Mouse (Mus musculus) urinary bladder, adult 2 months (tissue): ENCODE results near the gene Hacl1. TPM values are rescaled to one million over a fixed set of nuclear protein-coding genes. Genes with fewer than 3 reads are reported as not detected.
A peak's percentile ranks its signal among the peaks of the same experiment; 100 is the strongest.

Source experiments
- DNase-seq: peaks from one replicate; pipeline ENCODE4 v3.0.0; 2022; ENCODE audit warnings: low spot score
- polyA plus RNA-seq: library from polyadenylated mRNA; depleted of rRNA; stranded (reverse); fragments of >200 nt; gene quantifications from 2 replicates; pipeline ENCODE4 v1.2.3, GENCODE M21; 2012

Gene Hacl1
- polyA plus RNA-seq, 1 experiment = 19.3 TPM

DNA sequence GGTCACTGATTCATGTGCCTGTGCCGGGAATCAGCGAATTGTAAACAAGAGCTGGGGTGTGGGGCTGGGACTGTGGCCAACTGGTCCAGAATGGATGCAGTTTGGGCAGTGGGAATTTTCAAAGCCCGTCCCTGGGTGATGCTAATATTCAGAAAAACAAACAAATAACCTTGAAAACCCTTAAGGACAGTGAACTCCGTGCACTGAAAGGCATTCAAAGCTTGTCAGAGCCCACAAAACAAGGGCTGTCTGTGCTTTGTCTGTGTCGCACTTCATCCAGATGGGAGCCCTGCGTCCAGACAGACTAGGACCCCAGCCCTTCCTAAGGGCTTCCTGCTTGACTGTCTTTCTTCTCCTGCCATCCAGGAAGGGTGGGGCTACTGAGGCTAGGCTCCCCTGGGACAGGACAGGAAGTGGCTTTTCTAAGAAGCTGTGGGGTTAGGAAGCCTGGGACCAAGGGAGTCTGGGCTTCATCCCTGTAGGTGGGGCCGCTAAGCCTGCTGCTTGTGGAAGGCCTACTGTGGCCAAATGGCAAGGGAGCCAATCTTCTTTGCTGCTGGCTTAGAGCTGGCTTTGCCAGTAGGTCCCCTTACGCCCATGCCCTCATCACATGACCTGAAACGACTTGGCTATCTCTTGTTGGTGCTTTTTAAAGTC is 21.6 kb upstream of the Hacl1 start:
- no peak for DNase-seq

DNA sequence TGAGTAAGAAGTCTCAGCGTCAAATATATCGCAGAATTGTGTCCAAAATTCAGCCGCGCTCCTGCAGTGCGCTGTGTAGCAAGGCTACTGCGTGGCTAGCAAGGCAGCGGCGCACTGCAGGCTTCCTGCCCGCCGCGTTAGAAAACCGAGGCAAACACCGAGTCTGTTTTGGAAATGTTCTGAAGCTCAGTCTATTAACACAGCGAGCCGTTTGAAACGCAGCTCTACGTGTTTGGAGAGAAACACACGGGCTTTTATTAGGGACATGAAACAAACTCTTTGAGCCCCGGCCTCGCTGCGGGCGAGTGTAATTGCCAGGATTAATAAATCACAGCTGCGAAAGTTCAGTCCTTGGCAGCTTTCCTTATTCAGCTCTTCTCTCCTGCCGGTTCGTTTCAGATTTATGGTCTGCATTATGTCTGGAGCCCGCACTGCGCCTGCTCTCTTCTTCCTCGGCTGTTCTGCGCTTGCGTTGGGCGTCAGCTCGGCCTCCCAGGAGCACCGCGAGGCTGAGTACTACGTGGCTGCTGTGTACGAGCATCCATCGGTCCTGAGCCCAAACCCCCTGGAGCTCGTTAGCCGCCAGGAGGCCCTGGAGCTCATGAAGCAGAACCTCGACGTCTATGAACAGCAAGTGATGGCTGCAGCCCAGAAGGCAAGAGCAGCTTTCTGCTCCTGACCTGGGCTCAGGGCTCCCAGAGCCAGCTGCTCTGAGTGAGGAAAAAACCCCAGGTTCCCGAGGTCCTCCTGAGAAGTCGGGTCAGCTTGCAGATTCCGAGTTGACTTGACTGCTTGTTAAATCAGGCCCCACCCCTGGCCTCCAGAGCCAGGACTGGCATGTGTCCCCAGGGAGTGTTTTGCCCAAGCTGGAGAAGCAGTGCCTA is 20.8 kb upstream of the Hacl1 start:
- DNase-seq = peak; percentile 71

DNA sequence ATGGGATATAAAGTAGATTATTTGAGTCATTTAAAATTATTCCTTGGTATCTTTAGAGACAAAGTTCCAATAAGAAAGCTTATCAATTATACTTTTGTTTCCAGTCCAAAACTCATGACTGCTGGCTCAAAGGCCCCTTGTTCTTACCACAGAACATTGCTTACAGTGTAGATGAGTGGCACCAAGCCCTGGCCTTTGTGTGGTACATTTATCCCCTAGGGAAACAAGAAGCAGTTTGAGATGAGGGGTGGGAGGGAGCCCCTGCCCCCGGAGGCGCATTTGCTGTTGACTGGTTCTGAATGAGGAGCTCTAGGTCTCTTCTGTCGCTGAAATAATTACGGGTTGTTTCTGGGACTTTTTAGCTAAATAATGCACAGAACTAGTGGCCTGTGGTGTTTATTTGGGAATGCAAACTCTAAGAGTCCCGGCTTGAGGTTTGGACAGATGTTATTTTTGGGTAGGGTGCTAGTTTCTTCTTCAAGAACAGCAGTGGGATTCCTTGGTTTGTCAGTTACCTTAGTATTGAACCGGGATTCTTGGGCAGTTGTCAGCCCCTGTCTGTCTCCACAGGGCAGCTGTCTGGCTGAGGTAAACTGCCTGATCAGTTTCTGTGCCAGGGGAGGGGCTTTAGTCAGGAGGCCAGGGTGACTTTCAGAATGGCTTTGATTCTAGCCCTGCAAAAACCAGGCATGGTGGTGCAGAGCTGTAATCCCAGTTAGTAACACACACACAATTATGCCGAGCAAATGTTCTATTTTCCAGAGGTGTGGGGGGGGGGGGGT is 19.4 kb upstream of the Hacl1 start:
- DNase-seq = no peak

DNA sequence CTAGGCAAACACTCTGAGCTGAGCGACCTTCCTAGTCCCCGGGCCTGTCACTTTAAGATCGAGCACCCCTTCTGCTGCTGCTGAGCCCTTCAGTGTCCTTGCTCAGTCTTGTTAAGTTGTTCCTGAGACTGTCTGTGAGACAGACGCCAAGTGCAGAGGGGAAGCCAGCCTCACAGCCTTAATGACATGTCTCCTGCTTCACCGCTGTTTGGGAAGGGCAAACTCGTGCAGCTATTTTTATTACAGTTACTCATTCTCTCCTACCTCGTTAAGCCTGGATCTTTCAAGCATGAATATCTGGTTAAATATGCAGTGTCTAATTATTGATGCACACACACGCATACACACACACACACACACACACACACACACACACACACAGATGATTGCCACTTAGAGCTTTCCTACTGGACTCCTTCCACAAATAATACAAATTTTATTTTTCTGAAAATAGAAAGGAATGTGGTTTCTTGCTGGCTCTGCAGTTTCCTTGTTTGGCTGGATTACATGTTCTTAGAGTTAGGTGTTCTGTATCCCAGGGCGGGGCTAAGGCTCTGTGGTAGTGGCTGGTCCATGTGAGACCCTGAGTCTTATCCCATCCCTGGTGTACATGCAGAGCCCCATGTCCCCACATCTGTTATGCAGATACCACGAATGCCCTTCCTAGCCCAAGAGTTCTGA is 18.6 kb upstream of the Hacl1 start:
- DNase-seq = no peak

DNA sequence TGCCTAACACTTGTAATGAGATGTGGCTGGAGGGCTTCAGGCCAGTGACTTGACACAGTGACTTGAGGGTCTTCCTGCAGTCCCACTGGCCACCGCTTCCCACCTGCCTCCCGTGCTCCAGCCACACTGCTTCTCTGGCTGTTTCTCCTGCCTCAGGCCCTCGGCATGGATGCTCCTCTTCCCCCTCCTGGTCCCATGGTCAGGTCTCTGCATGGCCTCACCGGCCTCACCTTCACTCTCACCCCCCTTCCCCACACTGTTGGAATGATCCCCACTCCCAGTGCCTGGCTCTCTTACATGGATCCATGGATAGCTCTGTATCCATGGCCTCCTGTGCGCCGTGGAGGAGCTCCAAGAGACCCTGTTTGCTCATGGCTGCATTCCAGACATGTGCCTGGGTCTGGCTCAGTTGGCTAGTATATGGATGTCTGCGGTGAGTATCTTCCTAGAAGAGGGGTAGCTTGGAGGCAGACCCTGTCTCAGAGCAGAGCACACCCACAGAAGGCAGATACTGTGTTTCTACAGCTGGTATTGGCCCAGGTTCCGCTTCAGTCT is 17.1 kb upstream of the Hacl1 start:
- DNase-seq = no peak

DNA sequence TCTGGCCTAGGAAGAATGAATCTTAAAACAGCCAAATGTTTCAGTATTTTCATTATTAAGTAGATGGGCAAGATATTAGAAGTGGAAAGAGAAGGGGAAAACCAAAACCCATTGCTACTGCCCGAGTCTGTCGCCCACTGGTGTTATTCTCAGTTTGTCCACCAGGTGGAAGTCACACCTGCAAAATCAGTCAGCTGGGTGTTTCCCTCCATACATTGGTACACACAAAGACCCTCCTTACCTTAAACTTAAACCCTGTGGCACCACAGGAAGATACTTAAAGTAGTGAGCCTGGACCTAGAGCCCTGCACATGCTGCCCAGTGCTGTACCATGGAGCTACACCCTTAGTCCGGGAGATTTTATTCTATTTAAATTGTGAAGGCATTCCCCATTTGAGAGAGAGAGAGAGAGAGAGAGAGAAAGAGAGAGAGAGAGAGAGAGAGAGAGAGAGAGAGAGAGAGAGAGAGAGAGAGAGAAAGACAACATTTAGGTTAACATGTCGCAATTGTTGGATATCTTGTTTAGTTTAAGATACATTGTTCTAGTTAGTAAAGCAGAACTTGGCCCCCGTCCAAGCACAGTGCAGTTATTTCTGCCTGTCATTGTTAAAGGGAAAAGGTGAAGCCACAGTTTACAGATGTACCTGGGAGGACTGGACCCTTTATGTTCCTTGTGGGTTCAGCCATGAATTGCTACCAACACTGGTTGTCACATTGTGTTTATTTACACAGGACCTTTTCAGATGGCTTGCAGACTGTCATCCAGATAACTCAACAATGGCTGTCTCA is 16.0 kb upstream of the Hacl1 start:
- no peak for DNase-seq

DNA sequence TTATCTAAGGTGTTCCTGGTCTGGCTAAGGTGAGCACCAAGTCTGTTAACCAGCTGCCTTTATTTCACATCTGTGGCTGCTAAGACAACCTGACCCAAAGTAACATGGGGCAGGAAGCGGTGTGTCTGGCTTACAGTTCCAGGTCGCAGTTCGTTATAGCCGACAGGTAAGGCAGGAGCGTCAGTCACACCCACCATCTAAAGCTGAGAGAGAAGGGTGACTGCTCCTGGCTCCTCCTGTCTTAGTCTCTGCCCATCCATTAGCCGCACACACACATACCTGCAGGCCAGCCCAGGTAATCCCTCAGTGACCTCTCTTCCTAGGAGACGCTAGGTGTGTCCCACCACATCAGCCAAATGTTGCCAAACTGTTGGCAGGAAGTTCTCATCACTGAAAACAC is 15.3 kb upstream of the Hacl1 start:
- DNase-seq = no peak

DNA sequence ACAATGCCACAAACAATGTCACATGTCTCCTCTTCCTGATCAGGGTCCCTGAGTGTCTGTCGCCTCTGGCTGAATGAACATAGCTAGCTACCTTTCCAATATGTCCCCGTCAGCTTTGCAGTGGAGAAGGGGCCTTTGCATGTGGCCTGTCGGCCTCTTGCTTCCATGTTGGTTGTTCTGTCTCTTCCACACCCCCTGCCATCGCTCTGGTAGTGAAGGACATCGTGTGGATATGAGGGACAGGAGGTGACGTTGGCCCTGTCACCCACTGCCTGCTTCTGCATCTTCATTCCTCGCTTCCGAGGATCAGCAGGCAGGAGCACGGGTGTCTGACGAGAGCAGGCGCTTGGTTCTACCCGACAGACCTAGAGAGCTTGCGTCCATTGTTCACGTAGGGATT is 14.3 kb upstream of the Hacl1 start:
- DNase-seq = no peak

DNA sequence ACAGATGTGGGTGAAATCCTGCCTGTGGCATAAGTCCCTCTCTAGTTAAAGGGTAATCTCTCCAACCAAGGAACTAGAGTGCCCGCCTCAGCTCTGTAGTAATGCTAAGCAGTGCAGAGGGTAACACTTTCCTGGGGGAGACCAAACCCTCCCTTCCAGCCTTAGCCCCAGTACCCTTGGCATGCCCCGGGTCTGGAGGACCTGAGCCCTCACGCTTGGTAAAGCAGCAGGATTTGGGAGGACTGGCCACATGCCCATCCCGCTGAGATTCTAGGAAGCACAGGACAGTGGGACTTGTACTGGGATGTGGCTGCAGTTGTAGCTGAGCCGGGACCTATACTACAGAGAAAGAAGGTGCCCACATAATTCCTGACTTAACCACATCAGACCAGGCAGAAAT is 13.7 kb upstream of the Hacl1 start:
- no peak for DNase-seq

DNA sequence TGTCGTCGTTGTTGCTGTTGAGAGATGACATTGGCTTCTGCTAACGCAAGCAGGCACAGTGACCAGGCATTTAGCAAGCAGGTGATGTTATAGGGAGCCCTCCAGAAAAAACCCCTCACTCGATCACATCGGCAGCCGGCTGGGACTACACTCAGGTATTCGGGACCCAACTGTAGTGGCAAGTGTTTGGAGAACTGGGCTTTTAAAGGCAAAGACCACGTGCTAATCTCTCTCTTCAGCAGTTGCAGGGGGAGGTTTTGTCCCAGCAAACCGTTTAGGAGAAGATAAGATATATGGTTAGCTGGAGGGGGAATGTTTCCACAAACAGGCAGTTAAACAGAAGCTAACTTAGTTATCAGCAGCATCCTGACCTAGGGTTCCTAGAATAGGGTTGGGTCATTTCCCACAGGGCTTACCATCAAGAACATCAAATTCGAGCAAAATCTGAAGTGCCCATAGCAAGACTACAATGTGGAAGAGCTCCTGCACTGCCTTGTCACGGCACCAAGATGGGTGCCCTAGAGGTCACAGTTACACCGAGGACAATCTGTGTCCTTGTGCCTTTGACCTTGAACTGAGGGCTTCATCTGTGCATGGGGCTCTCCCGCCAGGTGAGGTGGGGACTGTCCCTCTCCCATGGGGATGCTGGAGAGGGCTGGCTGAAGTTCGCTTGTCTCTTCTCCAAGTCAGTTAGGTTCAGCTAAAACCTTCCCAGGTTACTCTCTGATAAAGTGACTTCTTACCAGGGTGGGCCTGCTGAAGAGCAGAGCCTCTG is 12.2 kb upstream of the Hacl1 start:
- no peak for DNase-seq

DNA sequence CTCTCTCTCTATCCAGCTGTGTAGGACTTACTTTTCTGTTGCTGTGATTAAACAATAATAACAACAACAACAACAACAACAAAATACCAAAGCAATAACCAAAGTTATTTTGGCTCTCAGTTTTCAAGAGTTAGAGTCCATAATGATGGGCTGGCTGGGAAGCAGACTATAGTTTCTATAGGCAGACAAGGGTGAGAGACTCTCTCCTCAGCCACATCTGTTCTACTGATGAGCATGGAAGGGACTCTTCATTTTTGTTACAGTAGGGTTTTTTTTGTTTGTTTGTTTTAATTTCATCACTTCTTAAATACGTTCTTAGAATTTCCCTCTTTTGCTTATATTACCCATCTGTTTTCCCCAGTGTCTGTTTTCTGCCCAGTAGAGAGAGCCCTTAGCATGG is 11.5 kb upstream of the Hacl1 start:
- DNase-seq = no peak

DNA sequence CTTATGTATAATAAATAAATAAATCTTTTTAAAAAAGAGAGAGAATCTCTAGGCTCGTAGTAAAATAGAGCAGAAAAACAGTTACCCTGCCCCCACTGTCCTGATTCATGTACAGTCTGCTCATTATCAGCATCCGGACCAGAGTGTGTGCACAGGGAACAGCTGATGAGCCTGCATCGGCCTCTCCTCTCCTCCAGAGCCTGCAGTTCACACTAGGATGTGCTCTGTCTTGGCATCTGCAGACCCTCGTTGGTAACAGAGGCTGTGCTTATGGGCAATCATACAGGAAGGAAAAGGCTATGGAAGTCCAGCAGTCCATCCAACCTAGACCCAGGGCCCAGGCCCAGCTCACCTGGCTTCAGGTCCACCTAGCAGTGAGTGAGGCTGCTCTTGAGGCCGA is 11.0 kb upstream of the Hacl1 start:
- DNase-seq = no peak

DNA sequence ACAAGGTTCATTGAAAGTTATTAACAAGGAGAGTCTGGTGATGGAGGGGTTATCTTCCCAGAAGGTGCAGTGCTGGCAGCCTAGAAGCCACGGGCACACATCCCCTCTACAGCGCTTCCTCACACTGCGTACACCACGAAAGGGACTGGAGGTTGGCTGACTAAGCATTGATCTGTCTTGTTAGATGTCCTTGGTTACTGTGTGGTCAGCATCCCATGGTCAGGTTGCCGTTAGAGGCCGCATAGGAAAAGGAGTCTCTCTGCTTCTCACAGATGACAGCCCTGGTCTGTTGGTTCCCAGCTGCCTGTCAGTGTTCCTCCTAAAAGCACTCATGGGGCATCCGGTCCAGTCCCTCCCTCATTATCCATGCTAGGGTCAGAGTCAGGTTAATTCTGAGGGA is 10.1 kb upstream of the Hacl1 start:
- DNase-seq = no peak

DNA sequence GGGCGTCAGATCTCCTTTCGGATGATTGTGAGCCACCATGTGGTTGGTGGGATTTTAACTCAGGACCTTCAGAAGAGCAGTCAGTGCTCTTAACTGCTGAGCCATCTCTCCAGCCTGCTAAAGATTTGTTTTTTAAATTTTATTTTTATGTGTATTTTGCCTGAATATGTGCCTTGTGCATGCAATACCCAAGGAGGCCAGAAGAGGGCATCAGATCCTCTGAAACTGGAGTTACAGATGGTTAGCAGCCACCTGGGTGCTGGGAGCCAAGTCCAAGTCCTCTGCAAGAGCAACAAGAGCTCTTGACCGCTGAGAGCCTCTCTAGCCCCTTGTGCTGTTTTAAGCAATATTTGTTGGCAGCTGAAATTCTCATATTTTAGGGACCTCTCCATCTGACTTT is 9.3 kb upstream of the Hacl1 start:
- DNase-seq = no peak

DNA sequence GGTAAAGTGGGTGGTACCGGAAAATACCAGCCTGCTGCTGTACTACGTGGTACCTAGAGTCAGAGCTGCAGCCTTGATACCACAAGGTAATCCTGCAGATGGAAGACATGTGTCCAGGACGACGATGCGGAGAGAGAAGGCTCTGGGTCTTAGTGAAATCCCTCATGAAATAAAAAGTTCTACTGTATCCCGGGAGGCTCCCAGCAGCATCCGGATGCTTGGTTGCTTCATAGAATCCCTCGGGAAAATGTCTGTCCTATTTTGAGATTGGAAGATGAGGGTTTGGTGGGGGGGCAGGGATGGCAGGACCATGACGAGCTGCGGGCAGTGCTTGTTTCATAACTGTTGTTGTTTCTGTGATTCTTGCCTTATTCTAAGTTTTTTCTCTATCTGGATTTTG is 6.9 kb upstream of the Hacl1 start:
- no peak for DNase-seq

DNA sequence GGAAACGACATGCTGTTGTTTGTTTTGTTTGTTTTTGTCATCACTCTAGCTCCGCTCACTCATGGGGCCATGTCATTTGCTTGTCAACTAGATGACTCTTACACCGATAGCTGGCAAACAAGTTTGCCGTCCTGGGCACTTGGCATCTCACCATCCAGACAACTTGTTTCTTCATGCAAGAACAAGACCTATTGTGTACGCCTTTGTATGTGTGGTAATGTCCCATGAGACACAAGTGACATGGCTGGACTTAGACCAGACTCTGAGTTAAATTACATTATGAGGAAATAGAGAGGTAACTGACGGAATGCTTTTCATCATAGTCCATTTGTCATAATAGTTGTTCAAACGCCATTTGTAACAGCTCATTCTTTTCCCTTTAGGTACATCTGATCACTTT is 4.8 kb upstream of the Hacl1 start:
- DNase-seq = no peak

DNA sequence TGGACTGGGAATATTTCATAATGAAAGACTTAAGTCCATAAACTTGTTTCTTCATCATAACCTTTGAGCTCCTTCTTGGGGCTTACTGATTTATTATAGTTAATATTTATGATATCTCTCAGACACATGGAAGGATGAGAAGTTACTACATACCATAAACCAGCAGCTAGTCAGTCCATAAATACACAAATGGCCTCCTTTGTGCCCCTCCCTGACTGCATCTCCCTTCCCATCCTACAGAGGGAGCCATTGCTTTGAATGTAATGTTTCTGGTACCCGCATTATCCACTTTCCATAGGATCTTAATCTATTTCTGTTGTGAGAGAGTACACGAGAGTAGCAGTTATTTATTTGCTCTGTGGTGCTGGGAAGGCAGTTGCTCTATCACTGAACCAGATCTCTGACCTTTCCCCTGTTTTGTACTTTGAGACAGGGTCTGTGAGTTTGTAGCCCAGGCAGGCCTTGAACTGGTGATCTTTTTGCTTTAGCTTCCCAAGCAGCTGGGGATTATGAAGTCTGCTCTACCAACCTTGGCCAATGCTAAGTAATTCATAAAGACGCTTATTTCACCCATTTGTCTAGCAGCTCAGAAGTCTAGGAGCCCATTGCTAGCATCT is 4.0 kb upstream of the Hacl1 start:
- DNase-seq = no peak

DNA sequence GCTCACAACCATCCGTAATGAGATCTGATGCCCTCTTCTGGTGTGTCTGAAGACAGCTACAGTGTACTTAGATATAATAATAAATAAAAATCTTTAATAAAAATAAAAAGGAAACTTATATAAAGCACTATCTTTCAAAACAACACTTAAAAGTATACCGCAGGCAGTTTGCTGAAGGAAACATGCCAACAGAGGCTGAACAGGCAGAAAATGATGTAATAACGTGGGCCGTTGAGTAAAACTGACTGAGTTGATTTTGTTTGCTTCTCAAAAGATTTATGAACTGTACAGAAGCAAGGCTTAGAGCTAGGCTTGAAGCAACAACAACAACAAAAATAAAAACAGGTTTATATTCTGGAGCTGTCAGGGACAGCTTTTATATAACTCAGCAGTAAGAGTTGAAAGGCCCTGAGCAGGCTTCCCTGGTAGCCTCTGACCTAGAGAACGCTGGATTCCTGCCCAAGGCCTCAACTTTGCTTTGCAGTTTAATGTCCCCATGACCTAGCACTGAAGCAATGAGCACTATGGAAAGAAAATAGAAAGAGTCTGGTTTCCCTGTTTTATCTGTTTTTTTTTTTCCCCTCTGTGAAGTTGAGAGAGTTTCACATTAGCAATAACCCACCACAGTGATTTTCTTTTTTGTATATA is 3.2 kb upstream of the Hacl1 start:
- DNase-seq = no peak

DNA sequence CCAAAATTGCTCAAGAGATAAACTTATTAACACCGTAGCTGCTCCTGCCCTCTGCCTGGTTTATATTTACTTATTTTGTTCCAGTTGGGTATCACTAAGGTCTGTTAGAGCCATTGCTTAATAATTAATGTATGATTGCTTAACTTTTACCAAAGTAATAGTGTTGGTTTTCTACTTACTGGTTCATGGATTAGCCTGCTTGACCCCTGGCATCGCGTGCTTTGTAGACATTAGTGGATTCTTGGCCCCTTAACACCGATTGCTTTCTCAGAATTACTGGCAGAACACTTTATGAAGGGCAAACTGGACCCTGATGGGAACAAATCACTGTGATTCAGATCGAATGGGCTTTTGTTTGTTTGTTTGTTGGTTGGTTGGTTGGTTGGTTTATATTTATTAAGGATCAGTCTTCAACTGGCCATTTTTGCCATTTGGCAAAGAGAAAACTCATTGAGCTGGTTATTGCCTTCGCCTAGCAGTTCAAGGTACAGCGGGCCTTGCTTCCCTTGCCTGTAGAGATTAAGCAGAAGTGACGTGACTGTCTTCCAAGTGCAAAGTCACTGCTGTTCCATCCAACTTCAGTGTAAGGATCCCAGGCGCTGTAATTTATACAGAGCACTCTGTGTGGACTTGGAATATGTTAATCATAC is 545 bp upstream of the Hacl1 start:
- DNase-seq = no peak
